Mouse (Mus musculus): ENCODE data around the gene Il3ra.

The Il3ra gene

GRCm38 (mm10) chr14:14345948-14346812 lies at the start of gene Il3ra:
Il3ra (plus strand) TSS chr14:14346275.
- DNase-seq (ENCODE audit: low read depth): peak; percentile 74

DNA sequence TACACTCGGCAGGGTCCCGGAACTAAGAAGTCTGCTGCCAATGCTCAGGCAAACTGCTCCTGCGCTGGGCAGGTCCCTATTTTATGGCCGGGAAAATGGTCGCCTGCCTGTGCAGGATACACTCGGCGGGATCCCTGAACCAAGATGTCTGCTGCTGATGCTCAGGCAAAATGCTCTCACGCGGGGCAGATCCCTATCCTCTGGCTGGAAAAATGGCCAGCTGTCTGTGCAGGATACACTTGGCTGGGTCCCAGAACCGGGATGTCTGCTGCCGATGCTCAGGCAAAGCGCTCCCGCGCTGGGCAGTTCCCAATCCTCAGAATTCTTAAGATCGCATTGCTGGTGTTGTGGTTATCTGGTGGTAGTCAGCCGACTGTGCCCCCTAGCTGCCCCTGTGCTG lies 37.1 kb upstream of the Il3ra start:
- DNase-seq (ENCODE audit: low read depth): no peak

DNA sequence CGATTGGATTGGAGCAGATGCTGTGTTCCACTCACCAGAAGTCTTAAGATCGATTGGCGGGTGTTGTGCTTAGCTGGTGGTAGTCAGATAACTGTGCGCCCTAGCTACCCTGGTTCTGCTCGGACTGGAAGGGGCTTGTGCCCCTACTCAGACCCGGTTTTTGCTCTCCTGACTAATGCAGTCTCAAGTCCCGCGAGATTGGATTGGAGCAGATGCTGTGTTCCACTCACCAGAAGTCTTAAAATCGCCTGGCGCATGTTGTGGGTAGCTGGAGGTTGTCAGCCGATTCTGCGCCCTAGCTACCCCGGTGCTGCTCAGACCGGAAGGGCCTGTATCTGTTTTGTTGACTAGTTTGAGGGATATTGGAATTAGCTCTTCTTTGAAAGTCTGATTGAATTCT lies 36.7 kb upstream of the Il3ra start:
- DNase-seq (ENCODE audit: low read depth): no peak

DNA sequence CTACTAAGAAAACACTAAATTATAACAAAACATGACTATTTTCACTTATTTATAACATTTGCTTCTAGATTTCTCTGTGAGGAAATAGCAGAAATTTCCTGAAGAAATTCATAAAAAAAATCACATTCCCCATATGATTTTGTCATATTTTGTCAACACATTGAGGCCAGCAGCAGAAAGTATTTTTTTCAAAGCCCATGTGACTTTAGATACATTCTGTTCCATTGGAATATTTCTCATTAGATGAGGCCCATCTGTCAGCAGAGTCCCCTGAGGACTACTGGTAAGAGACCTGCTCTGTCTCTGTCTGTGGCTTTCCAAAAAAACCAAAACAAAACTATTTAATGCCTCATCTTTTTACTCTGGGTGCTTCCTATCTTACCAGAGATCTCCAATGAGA lies 23.5 kb upstream of the Il3ra start, which contains the start of gene Olfr31:
Olfr31 (plus strand) TSS at position 301 of the 400 bp plus-strand sequence.
- no peak for DNase-seq (ENCODE audit: low read depth)

- peak; percentile 77 for DNase-seq (ENCODE audit: low read depth)
These were observed 783 bp upstream of the Il3ra start for GRCm38 (mm10) chr14:14345113-14345871.

GRCm38 (mm10) chr14:14346813-14347100 lies 682 bp downstream of the Il3ra start:
- DNase-seq (ENCODE audit: low read depth): no peak

DNA sequence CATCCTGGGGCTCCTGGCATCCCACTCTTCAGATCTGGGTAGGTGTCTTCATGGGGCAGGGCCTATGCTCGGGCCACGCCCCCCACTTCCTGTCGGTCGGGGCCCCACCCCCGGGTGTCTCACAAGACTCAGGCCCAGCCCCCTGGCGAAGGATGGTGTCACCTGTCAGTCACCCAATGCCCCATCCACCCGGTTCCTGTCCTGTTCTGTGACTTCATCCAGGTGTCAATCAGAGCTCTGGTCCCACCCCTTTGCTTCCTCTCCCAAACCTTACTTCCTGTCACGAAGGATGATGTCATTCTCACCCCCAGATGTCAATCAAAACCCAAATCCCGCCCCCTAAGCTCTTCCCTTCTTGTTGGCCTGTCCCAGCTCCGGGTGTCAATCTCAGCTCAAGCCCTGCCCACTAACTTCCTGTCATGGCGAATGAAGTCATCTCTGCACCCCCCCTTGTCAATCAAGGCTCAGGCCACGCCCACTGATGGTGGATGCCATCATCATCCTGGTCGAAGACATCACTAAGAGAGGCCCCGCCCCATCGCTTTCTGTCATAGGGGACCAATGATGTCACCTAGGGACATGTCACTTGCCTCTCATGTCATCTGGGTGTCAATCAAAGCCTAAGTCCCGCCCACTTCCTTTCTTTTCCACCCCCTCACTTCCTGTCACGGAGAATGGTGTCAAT lies 1.2 kb downstream of the Il3ra start:
- peak; percentile 13 for DNase-seq (ENCODE audit: low read depth)

- peak; percentile 2 for DNase-seq (ENCODE audit: low read depth)
These were observed 2.0 kb downstream of the Il3ra start for GRCm38 (mm10) chr14:14347836-14348621.

GRCm38 (mm10) chr14:14348674-14349401 lies 2.8 kb downstream of the Il3ra start:
- no peak for DNase-seq (ENCODE audit: low read depth)

DNA sequence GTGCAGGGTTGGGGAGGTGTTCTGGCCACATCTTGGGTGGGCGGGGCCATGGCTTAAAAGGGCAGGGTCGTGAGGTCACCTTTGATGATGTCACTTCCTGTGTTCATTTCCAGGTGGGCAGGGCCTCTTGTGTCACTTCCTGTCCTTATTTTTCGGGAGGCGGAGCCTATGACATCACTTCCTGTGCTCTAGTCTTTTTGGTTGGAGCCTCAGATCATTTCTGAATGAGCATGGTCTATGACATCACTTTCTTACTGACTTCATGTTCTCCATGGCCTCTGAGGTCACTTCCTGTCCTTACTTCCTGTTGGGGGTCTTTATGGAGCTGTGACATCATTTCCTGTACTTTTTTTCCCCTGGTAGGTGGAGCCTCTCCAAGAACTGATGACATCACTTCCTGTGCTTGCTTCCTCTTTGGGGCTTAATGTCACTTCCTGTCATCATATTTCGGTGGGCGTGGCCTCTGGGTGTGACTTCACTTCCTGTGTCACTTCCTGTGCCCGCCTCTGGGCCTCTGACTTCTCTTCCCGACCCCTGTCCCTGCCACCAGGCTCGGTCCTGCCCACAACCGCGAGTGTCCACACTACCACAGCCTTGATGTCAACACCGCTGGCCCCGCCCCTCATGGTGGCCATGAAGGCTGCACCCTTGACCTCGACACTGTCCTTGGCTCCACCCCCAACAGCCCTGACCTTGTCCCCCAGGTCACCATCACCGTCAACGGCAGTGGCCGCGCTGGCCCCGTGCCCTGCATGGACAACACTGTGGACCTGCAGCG lies 3.6 kb downstream of the Il3ra start:
- DNase-seq (ENCODE audit: low read depth): peak; percentile 5

DNA sequence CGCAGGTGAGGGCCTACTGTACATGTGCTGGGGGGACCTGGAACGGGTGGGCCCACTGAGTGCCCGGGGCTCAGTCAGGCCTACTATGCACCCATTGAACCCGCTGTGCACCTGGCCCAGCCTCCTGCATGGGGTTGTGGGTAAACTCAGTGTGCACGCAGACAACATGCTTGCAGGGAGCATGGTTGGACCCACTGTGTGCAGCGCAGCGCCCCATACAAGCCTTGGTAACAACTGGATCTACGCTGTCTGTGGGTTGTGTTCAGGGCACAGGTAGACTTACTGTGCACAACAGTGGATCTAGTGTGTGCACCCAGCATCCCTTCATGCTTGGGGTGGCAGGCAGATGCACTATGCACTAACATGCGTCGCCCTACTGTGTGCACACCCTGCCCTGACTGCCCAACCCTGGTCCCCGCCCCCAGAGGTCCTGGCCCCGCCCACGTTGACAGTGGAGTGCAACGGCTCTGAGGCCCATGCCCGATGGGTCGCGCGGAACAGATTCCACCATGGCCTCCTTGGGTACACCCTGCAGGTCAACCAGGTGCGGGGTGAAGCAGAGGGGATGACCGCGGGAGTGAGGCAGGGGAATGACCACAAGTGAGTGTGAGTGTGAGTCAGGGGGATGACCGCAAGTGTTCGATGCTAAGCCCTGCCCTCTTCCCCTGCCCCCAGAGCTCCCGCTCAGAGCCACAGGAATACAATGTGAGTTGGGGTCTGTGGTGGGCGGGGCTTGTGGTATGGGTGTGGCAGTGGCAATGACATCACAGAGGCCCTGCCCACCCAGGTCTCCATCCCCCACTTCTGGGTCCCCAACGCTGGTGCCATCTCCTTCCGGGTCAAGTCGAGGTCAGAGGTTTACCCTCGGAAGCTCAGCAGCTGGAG lies 4.4 kb downstream of the Il3ra start:
- DNase-seq (ENCODE audit: low read depth): no peak

GRCm38 (mm10) chr14:14351148-14351455 lies 5.0 kb downstream of the Il3ra start:
- DNase-seq (ENCODE audit: low read depth): no peak

DNA sequence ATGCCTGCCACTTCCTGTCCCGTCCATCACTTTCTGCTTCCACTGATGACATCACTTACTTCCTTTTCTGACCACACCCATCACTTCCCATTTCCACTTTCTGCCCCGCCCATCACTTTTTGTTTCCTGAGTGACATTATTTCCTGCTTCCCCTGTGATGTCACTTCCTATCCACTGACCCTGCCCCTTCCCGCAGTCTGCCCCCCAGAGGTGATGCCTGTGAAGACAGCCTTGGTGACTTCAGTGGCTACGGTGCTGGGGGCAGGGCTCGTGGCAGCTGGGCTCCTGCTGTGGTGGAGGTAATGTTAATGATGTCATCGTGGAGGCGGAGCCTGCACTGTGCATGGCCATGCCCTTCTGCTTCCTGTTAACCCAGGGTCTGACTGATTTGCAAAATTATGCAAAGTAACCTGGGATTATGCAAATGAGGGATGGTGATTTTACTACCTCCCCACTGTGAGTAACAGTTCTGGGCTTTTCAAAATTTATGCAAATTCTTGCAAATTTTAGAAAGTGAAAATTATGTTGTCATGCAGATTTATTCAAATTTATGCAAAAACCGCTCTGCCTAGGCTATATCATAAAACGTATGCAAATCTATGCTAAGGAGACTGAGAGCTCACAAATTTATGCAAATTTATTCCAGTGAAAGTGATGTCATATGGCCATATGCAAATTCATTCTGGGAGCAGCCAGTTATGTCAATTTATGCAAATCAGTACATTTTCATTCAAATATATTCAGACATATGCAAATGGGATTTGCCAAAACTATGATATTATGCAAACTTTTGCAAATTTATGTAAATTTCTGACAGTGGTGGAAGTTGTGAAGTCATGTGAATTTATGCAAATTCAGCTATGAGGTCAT lies 5.9 kb downstream of the Il3ra start:
- DNase-seq (ENCODE audit: low read depth): no peak

- DNase-seq (ENCODE audit: low read depth): no peak
These were observed 6.5 kb downstream of the Il3ra start for GRCm38 (mm10) chr14:14352606-14353005.

DNA sequence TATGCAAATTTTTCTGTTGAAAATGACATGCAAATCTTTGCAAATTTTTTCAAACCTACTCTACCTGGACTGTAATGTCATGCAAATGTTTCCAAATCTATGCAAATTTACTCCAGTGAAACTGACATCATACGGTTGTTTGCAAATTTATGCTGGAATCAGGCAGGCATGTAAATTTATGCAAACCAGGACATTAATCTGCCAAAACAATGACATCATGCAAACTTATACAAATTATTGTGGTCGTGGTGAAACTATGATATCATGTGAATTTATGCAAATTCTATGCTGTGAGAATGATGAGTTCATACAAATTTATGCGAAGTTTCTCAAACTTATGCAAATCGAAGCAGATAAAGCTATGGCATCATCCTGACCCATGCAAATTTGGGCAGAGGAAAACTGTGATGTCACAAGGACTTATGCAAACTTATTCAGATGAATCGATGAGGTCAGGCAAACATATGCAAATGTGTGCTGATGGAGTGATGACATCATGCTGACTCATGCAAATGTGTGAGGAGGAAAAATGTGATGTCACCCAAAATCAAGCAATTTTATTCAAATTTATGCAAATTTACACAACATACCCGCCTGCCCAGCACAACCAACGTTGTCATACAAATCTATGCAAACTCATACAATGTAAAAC lies 7.1 kb downstream of the Il3ra start:
- DNase-seq (ENCODE audit: low read depth): no peak

DNA sequence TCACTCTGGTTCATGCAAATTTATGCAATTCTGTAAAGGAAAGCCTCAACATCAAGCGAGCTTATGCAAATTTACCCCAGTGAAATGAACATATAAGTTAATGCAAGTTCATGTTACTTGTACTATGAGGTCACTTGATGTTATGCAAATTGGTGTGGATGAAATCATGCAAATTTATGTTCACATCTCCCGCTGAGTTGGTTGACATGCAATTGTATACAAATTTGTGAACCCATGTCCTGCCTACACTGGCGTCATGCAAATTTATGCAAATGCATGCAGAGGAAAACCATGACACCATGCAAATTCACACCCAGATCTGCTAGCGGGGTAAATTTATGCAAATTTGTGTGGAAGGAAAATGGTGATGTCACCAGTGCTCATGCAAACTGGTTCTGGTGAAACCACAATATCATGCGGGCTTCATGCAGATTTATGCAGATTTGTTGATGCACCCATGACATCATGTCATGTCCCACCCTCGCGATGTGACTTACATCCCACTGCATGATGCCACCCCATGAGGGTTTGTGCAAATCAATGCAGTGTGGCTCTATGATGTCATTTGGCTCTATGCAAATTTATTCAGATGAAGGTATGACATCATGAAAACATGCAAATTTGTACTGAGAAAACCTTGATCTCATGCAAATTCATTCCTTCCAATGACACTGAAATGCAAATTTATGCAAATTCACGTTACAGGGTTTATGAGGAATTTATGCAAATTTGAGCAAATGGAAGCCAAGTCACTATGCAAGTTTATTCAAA lies 7.8 kb downstream of the Il3ra start:
- no peak for DNase-seq (ENCODE audit: low read depth)

Measured in NIH3T3 (cell line).